Mouse (Mus musculus) CD4-positive naive resting alpha-beta T cell, adult 57 days (primary cell): ENCODE measurements around the gene Vmn1r155. TPM values are rescaled to one million over a fixed set of nuclear protein-coding genes. Genes with fewer than 3 reads are reported as not detected.

Source experiments
- total RNA-seq: library from RNA; stranded (reverse); gene quantifications from one replicate; pipeline ENCODE4 v1.2.4, GENCODE M21; 2023

The Vmn1r155 gene
- total RNA-seq, result not detected

GRCm38 (mm10) chr7:22657718-22658117, at the start of gene Vmn1r155:
Vmn1r155 (plus strand) TSS chr7:22658018.

GRCm38 (mm10) chr7:22692217-22692616, 34.4 kb downstream of the Vmn1r155 start, which contains the start of gene Gm8693:
Gm8693 (minus strand) TSS chr7:22692317.

Other genes with a start within 250 kb of the Vmn1r155 start
- not detected for gene Vmn1r148, start 244.4 kb upstream of the Vmn1r155 start, total RNA-seq
- gene Vmn1r149, start 219.8 kb upstream of the Vmn1r155 start, total RNA-seq, result not detected
- not detected for gene Gm10665, start 193.9 kb upstream of the Vmn1r155 start, total RNA-seq
- not detected for gene Vmn1r151, start 158.3 kb upstream of the Vmn1r155 start, total RNA-seq
- gene Vmn1r152, start 135.1 kb upstream of the Vmn1r155 start, total RNA-seq, result not detected
- not detected for gene Gm8677, start 123.1 kb upstream of the Vmn1r155 start, total RNA-seq
- gene Gm4201, start 92.7 kb upstream of the Vmn1r155 start, total RNA-seq, result not detected
- not detected for gene Gm4565, start 69.9 kb upstream of the Vmn1r155 start, total RNA-seq
- gene Gm8693, start 34.3 kb downstream of the Vmn1r155 start, total RNA-seq, result not detected
- not detected for gene Gm4567, start 61.7 kb downstream of the Vmn1r155 start, total RNA-seq
- gene Vmn1r157, start 103.7 kb downstream of the Vmn1r155 start, total RNA-seq, result not detected
- not detected for gene Vmn1r158, start 132.8 kb downstream of the Vmn1r155 start, total RNA-seq
- not detected for gene Vmn1r159, start 185.6 kb downstream of the Vmn1r155 start, total RNA-seq
- not detected for gene Vmn1r160, start 213.2 kb downstream of the Vmn1r155 start, total RNA-seq